Mouse (Mus musculus) leukemia stem cell, adult 10-12 weeks (primary cell): ENCODE data around the gene Tnfrsf25. TPM values are rescaled to one million over a fixed set of nuclear protein-coding genes. Genes with fewer than 3 reads are reported as not detected.

Experiments used
- polyA plus RNA-seq: library from polyadenylated mRNA; stranded (reverse); fragments of >175 nt; gene quantifications from 2 replicates; pipeline ENCODE4 v1.2.3, GENCODE M21; 2012; ENCODE audit warnings: low replicate concordance

Gene Tnfrsf25
- polyA plus RNA-seq, result 2.3 and 5.3 TPM in 2 replicates

GRCm38 (mm10) chr4:152115921-152116612 lies at the start of gene Tnfrsf25:
Tnfrsf25 (plus strand) TSS chr4:152115934.

GRCm38 (mm10) chr4:152072121-152072601 lies 43.6 kb upstream of the Tnfrsf25 start, which contains the start of gene Plekhg5:
Plekhg5 (plus strand) TSS chr4:152072498.

GRCm38 (mm10) chr4:152151966-152152544 lies 36.3 kb downstream of the Tnfrsf25 start, which contains the start of gene Espn:
Espn (minus strand) TSS chr4:152152371.

GRCm38 (mm10) chr4:152158585-152159284 lies 43.0 kb downstream of the Tnfrsf25 start, which contains the start of gene Hes2:
Hes2 (plus strand) TSS chr4:152158867.

Other genes starting within 250 kb of the Tnfrsf25 start
- gene Dnajc11, start 182.2 kb upstream of the Tnfrsf25 start, polyA plus RNA-seq, result 14.0 and 86.7 TPM in 2 replicates
- gene Thap3, start 126.9 kb upstream of the Tnfrsf25 start, polyA plus RNA-seq, result 11.2 and 18.9 TPM in 2 replicates
- 1.9 and 4.4 TPM in 2 replicates for gene Phf13, start 119.7 kb upstream of the Tnfrsf25 start, polyA plus RNA-seq
- gene Klhl21, start 107.1 kb upstream of the Tnfrsf25 start, polyA plus RNA-seq, result 13.8 and 16.0 TPM in 2 replicates
- 5.6 and 9.8 TPM in 2 replicates for gene Zbtb48, start 88.3 kb upstream of the Tnfrsf25 start, polyA plus RNA-seq
- not detected in 2 replicates for gene Tas1r1, start 77.4 kb upstream of the Tnfrsf25 start, polyA plus RNA-seq
- 67.1 and 129 TPM in 2 replicates for gene Nol9, start 76.6 kb upstream of the Tnfrsf25 start, polyA plus RNA-seq
- 42.2 and 57.4 TPM in 2 replicates for gene Plekhg5, start 43.4 kb upstream of the Tnfrsf25 start, polyA plus RNA-seq
- 98.7 and 167 TPM in 2 replicates for gene Espn, start 36.4 kb downstream of the Tnfrsf25 start, polyA plus RNA-seq
- 0.62 TPM in 1 of 2 replicates, not detected in the other for gene Hes2, start 42.9 kb downstream of the Tnfrsf25 start, polyA plus RNA-seq
- gene Acot7, start 62.2 kb downstream of the Tnfrsf25 start, polyA plus RNA-seq, result 6.4 and 15.0 TPM in 2 replicates
- gene Gpr153, start 158.3 kb downstream of the Tnfrsf25 start, polyA plus RNA-seq, result 0.48 TPM in 1 of 2 replicates, not detected in the other
- 0.22 and 0.50 TPM in 2 replicates for gene Hes3, start 175.7 kb downstream of the Tnfrsf25 start, polyA plus RNA-seq
- gene Icmt, start 181.3 kb downstream of the Tnfrsf25 start, polyA plus RNA-seq, result 17.2 and 31.3 TPM in 2 replicates
- 0.23 TPM in 1 of 2 replicates, not detected in the other for gene Rnf207, start 203.1 kb downstream of the Tnfrsf25 start, polyA plus RNA-seq
- gene Rpl22, start 209.8 kb downstream of the Tnfrsf25 start, polyA plus RNA-seq, result 12.8 and 43.2 TPM in 2 replicates
- gene Chd5, start 222.7 kb downstream of the Tnfrsf25 start, polyA plus RNA-seq, result 0.09 TPM in 1 of 2 replicates, not detected in the other